Mouse (Mus musculus): ENCODE results near the gene Psma5.

The Psma5 gene

GRCm38 (mm10) chr3:108282401-108283240, 25.9 kb downstream of the Psma5 start:
- DNase-seq (ENCODE audit: low spot score in 2 of 2) = no peak

- DNase-seq (ENCODE audit: low spot score in 2 of 2) = no peak
Measured at GRCm38 (mm10) chr3:108283241-108283561, 26.5 kb downstream of the Psma5 start.

- DNase-seq (ENCODE audit: low spot score in 2 of 2) = peak in 1 of 2 experiments; percentile 77
Measured at GRCm38 (mm10) chr3:108283781-108284601, 27.3 kb downstream of the Psma5 start, which contains the start of gene Sort1. Gene Sort1, plus strand, starts transcription at chr3:108284082.

- DNase-seq (ENCODE audit: low spot score in 2 of 2) = no peak
Measured at GRCm38 (mm10) chr3:108285078-108285711, 28.5 kb downstream of the Psma5 start.

DNA sequence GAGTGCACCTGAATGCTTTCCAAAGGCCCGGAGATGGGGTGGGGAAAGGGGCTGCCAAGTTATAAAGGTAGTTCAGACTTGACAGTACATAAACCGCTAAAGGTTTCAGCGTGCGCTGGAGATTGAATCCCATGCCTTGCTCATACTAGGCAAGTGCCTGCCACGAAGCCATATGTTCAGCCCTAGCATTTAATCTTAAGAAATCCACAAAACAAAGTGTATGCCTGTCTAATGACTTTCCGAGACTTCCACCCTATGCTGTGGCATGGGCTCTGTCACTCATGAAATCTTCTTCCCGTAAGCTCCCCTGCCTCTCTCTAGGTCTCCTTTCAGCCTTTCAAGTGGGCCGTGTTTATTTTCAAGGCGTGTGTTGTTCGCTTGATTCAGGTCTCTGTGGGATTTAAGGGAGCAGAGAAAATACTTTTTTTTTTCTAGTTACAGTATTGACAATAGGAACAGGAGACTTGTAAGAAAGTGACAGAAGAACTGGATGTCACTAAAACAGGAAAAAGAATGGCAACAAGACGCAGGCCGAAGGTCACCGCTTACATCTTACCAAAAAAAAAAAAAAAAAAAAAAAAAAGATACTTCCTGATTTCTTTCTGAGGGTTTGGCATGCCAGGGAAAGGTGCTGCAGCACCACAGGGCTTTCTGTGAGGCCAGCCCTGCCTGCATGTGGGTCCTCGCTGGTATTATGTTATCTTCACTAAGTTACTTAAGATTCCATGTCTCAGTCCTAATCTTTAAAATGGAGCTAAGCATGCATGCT, 30.1 kb downstream of the Psma5 start:
- no peak for DNase-seq (ENCODE audit: low spot score in 2 of 2)

DNA sequence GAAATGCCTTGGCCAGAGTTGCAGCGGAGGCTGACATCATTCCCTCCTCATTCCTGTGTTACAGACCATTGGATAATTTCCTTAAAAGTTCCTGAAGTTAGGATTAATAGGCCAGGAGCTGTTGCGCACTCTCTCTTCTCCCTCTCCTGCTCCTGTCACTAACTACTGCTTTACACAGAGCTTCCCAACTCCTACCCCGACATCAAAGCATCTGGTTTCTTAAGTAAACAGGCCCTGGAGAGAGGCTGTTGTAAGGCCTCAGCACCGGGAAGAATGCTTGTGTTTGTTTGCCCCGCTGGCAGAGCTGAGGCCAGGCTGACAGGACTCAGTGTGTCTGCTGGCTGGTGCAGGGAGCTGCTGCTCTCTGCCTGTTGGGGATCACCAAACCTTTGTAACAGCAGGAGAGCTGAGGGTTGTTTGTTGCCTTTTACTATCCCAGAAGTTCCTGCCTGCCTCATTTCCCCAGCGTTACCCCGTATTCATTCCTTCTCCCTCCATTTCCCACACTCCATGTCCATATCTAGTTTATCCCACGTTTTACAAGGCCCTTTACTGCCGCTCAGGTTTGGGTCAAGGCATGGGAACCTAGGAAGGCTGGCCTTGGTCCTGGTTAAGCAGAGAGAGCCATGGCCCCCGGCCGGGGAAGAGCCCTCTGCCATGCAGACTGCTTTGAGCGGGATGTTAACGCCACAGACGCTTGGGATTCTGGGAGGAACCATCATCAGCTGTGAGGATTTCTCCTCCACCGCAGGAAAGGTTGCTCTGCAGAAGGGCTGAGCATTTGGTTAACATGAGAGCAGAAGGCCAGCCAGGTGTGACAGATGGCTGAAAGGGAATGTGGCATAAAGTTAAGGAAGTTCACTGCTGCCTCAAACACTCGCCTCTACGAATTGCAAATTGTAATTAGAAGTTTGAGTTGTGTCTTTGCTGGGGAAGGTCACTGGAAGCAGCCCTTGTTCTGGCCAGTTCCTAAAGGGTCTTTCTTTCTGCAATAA, 31.4 kb downstream of the Psma5 start:
- DNase-seq (ENCODE audit: low spot score in 2 of 2) = no peak

DNA sequence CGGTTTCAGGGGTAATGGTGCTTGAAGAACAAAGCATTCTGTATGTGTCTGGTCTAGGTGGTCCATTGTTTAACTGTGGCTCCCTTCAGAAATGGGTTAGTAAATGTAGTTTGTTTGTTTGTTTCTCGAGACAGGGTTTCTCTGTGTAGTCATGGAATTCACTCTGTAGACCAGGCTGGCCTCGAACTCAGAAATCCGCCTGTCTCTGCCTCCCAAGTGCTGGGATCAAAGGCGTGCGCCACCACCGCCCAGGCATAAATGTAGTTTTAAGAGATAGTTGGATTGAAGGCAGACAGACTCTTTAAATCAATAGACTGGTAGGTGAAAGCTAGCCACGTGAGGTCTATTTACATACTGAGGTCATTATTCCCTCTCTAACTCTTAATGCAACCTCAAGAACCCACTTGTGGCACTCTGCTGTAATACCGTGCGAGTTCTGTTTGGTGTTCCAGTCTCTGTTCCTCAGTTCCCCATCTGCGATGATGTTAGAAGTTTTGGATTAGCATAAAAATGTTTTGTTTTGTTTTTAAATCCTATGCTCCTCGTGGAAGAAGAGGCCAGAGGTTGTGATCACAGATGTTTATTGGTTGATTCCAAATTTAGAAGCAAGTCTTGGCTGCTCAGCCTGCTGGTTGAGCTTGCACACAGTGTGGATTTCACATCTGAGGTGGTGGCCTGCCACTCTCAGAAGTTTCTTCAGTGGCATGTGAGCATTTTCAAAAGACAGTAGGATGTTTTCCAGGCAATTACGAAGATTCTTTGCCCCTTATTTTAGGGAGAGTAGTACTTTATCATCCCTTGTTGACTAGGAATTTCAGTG, 32.8 kb downstream of the Psma5 start:
- DNase-seq (ENCODE audit: low spot score in 2 of 2) = no peak

- DNase-seq (ENCODE audit: low spot score in 2 of 2) = no peak
Measured at GRCm38 (mm10) chr3:108291036-108291799, 34.5 kb downstream of the Psma5 start.

DNA sequence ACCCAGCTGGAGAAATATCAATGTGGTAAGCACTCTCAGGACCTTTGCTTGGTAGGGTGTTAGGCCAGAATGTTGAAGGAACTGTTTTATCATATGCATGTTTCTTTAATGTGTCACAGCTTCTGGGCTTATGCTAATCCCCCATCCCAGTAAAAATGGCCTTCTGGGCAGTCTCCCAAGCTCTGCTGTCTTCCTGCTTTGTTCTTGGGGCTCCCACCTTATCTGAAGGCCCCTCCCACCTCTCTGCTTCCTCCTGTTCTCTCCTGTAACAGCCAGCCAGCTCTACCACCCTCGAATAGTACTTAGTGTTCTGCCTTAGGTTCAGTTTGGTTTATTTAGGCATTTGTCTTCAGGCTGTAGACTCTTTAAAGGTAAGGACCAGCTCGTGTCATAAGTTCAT, 37.7 kb downstream of the Psma5 start:
- DNase-seq (ENCODE audit: low spot score in 2 of 2) = no peak

DNA sequence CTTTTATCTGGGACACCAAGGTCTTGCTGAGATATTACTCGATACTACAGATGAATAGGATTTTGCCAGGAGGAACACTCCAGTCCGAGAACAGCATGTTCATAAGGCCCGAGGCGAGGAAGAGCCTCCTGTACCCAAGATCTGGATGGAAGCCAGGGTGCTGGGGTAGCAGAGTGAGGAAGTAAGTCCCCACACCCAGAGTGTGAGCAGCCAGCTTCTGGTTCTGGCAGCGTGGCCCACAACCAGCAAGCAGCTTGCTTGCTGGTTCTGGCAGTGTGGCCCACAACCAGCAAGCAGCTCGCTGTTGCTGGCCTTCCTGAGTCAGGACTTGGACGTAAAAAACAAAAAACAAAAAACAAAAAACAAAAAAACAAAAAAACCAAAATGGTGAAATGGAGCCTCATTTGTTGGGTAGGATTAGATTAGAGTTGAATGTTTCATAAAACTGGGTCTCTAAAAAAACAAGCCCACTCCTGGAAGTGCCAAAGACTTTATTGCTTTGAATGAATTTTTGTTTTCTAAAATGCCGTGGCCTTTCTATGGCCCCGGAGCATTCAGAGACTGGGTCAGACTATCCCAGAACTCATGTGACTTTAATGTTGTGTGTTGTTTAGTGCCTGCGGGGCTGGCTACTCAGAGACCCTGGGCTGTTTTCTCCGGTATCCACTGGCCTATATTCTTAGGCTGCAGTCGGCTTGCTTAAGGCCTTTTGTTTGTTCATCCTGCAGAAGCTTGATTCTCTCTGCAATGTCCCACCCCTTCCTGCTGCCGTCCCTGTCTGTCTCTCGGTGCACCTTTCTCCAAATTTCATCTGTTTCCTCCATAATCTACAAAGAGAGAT, 38.9 kb downstream of the Psma5 start:
- DNase-seq (ENCODE audit: low spot score in 2 of 2) = peak in 1 of 2 experiments; percentile 62

DNA sequence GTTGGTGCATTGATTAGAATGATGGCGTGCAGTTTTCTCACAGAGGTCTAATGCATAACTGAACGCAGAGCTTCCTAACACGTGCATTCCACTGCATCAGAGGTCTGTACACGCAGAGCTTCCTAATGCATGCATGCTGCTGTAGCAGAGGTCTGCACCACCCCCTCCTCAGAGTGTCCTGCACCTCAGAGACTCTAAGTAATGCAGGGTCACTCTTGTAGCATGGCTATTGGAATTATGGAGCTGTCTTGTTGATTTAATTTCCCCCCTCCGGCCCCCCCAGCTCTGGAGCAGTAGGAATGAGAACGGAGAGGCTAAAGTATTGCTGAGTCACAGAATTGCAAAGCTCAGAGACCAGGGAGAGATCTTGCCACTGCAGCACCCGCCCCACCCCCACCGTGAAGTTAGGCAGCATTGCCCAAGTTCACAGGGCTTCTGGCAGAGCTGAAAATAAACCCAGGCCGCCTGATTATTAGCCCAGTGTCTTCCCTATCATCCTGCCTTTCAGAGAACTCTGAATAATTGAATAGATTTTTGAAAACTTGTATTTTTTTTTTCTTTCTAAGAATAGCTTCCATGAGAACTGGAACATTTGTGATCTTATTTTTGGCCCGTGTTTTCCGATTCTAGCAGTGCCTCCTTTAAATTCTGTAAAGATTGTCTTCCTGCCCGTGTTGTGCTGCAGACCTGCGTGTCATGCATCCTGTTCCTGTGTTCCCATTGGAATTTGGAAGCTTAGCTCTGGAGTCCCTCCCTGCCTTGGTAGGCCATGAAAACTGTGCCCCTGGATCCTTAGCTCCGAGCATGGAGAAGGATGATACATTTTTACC, 39.7 kb downstream of the Psma5 start:
- peak in 1 of 2 experiments; percentile 78 for DNase-seq (ENCODE audit: low spot score in 2 of 2)

GRCm38 (mm10) chr3:108297050-108297419, 40.3 kb downstream of the Psma5 start:
- no peak for DNase-seq (ENCODE audit: low spot score in 2 of 2)

GRCm38 (mm10) chr3:108297603-108298553, 41.2 kb downstream of the Psma5 start:
- no peak for DNase-seq (ENCODE audit: low spot score in 2 of 2)

- no peak for DNase-seq (ENCODE audit: low spot score in 2 of 2)
Measured at GRCm38 (mm10) chr3:108300455-108301030, 43.8 kb downstream of the Psma5 start.

DNA sequence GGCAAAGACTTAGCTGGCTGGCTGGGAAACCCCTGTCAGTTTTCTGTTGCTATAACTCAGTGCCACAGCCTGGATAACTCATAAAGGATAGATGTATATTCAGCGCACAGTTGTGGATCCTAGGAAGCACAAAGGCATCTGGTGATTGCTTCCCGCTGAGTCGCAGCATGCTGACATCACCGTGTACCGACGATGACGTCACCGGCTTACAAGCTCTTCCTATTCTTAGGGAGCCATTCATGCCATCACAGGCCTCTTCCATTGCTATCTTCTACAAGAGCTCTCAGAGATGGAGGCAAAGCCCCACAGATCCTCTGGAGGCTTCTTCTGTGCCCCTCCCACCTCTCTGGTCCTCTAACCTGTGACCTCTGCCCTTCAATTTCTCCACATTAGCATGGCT, 47.0 kb downstream of the Psma5 start:
- no peak for DNase-seq (ENCODE audit: low spot score in 2 of 2)

Data from urinary bladder, postnatal 36 days (tissue).